Mouse (Mus musculus) liver, embryonic 14 days (tissue): ENCODE data around the gene Ces2f. TPM values are rescaled to one million over a fixed set of nuclear protein-coding genes. Genes with fewer than 3 reads are reported as not detected.

Experiments used
- polyA plus RNA-seq: library from polyadenylated mRNA; depleted of rRNA; stranded (reverse); fragments of >200 nt; gene quantifications from 2 replicates; pipeline ENCODE4 v1.2.3, GENCODE M21; 2012; rRNA removed

Ces2f gene
- 0.01 TPM in 1 of 2 replicates, not detected in the other for polyA plus RNA-seq

DNA sequence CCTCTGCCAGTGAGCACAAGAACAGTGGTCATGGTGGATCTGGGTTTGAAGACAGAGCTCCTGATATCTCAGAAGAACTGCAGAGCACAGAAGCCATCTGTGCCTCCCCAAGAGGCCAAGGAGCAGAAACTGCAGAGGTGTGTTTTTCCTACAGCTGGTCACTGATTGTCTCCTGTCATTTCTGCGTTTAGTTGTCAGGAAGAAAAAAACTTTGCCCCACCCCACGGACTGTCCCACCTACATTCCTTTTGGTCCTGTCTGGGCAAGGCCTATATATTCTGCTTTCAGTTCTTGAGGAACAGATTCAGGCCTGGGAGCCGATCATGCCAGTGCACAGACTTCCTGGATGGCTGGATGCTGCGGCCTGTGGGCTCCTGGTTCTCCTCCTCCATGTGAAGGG, at the start of gene Ces2f:
Gene Ces2f, plus strand, starts transcription at position 301 of the 400 bp plus-strand sequence.

DNA sequence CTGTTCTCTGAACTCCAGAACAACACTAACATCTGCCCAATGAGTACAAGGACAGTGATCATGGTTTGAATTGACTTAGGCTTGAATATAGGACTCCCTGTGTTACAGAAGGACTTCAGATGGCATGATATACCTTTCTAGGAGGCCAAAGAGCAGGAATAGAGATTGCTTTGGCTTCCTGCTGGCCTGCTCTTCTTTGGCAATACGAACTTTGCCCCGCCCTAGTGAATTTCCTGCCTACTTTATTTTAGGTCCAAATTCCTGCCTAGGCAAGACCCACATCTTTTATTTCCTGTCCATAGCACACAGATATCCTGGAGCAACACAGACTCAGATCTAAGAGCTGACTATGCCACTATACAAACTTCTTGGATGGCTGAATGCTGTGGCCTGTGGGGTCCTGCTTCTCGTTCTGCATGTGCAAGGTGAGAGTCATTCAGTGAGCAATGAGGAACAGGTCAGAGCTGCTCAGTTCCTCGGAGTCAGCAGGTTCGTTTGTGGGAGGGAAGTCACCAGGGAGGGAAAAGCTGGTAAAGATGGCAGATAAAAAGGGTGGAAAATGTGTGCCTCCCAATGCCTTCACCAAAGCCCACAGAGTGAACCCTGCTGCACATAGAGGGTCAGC, 21.1 kb upstream of the Ces2f start, which contains the start of gene Ces2e:
Gene Ces2e, plus strand, starts transcription at position 289 of the 625 bp plus-strand sequence.

DNA sequence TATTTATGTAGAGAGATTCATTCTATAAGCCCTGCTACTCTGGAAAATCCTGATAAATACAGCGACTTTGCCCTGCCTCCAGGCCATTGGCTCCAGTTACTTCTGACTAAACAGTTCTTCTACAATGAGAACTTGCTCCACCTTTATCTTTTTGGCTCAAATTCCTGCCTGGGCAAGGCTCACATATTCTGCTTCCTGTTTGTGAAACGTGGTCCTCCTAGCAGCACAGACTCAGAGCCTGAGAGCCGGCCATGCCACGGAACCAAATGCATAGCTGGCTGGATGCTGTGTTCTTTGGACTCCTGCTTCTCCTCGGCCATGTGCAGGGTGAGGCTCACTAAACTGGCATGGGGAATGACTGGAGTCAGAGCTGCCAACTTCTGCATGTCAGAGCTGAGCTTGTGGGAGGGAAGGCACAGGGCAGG, 14.4 kb downstream of the Ces2f start, which contains the start of gene Ces2g:
Gene Ces2g, plus strand, starts transcription at position 182 of the 425 bp plus-strand sequence.

GRCm38 (mm10) chr8:105000586-105000985, 53.4 kb downstream of the Ces2f start, which contains the start of gene Ces2h:
Gene Ces2h, plus strand, starts transcription at chr8:105000853.

Other genes starting within 250 kb of the Ces2f start
- 9.7 and 11.7 TPM in 2 replicates for gene Ces2a, start 213.4 kb upstream of the Ces2f start, polyA plus RNA-seq
- 0.12 and 0.15 TPM in 2 replicates for gene Ces2b, start 115.8 kb upstream of the Ces2f start, polyA plus RNA-seq
- gene Ces2c, start 100.3 kb upstream of the Ces2f start, polyA plus RNA-seq: 0.10 and 0.13 TPM in 2 replicates
- 1.5 and 1.9 TPM in 2 replicates for gene Ces2e, start 21.1 kb upstream of the Ces2f start, polyA plus RNA-seq
- gene Ces2g, start 14.4 kb downstream of the Ces2f start, polyA plus RNA-seq: 19.6 and 22.5 TPM in 2 replicates
- gene Ces2h, start 53.5 kb downstream of the Ces2f start, polyA plus RNA-seq: not detected in 2 replicates
- 0.19 and 0.23 TPM in 2 replicates for gene Ces3a, start 101.2 kb downstream of the Ces2f start, polyA plus RNA-seq
- not detected in 2 replicates for gene Ces3b, start 136.4 kb downstream of the Ces2f start, polyA plus RNA-seq
- gene Ces4a, start 184.4 kb downstream of the Ces2f start, polyA plus RNA-seq: not detected in 2 replicates
- gene Cbfb, start 223.3 kb downstream of the Ces2f start, polyA plus RNA-seq: 5.0 and 7.1 TPM in 2 replicates